Mouse (Mus musculus) neural tube, embryonic 12.5 days (tissue): ENCODE measurements at regions not wholly inside any gene's neighbourhood (a gene's known extent, or its start where the extent isn't known, plus 50 kb on each side); places are given as distances from the start of the nearest gene placed in this dataset.

Source experiments
- ATAC-seq: fragments of 200-750 bp; cut with Nextera tagmentation; 2 replicates; pipeline ENCODE4 v1.8.0; 2017; ENCODE audit warnings: low read depth, mild to moderate bottlenecking, moderate TSS enrichment, moderate library complexity; ENCODE audit not compliant: low FRiP score
- H3K27ac ChIP-seq: fragments of 300-500 bp; sonication (generic); 2 replicates; pipeline ENCODE4 v1.5.1; 2016
- H3K27me3 ChIP-seq: fragments of 300-500 bp; sonication (generic); replicated peaks from 2 replicates; pipeline ENCODE4 v1.6.1; 2016; ENCODE audit warnings: mild to moderate bottlenecking
- H3K36me3 ChIP-seq: fragments of 300-500 bp; sonication (generic); 2 replicates; pipeline ENCODE4 v1.6.1; 2016; ENCODE audit warnings: mild to moderate bottlenecking
- H3K4me1 ChIP-seq: fragments of 300-500 bp; sonication (generic); 2 replicates; pipeline ENCODE4 v1.6.1; 2016
- H3K4me2 ChIP-seq: fragments of 300-500 bp; sonication (generic); replicated peaks from 2 replicates; pipeline ENCODE4 v1.6.1; 2016; ENCODE audit warnings: mild to moderate bottlenecking
- H3K4me3 ChIP-seq: fragments of 300-500 bp; sonication (generic); 2 replicates; pipeline ENCODE4 v1.5.1; 2016
- H3K9ac ChIP-seq: fragments of 300-500 bp; sonication (generic); 2 replicates; pipeline ENCODE4 v1.6.1; 2016; ENCODE audit warnings: mild to moderate bottlenecking
- H3K9me3 ChIP-seq: fragments of 300-500 bp; sonication (generic); 2 replicates; pipeline ENCODE4 v1.6.1; 2016; ENCODE audit warnings: mild to moderate bottlenecking
- WGBS: fragments of 180-500 bp; shearing (Covaris S2); methylation state at CpG from one replicate; pipeline ENCODE4 v1.1.7; 2016; 5-methylcytosine and 5-hydroxymethylcytosine counted together

DNA sequence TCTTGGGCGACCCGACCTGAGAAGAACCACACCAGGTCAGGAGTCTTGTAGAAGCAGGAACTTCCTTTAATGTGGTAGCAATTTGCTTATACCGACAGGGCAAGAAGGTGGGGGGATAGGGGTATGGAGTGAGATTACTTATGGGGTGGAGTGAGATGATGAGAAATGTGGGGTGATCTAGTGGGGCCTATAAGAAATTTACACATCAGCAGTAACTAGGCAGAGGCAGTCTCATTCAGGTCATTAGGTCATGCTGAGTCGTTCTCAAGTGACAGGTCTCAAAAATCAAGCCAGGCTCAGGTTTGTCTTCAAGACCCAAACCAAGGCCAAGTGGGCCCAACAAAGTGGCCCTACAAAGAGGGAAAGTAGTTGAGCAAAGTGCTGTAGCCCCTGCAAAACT lies 889.1 kb downstream of the 5730522E02Rik start:
- Histone ChIP-seq H3K36me3 (no peaks in the 10 kb centered on the region), H3K9me3 (no peaks in the 10 kb centered on the region), H3K4me2 (no peak overlapping the region), H3K4me3 (no peak overlapping the region), H3K27ac (no peak overlapping the region), H3K27me3 (no peaks in the 10 kb centered on the region), H3K4me1 (no peaks in the 10 kb centered on the region), H3K9ac (no peak overlapping the region)
- WGBS, result 94% methylated on average over 4 of the region's 4 CpGs
- ATAC-seq, result no peak

DNA sequence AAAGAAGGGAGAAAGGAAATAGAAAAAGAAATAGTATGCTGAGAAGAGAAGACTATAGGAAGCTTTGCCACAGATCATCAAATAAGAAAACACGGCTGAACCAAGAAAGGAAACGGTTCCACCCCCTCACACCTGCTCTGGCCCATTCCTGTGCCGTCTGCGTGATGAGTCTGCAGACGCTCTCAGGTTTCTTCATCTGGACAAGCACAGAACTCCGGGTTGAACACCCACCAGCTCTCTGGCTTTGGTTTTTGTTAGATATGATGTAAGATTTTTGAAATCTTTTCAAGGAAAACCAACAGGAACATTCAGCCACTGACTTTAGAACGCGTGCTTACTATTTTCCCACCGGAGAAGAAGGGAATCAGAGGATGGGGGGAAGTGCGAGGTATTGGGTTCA lies 895.9 kb downstream of the 5730522E02Rik start:
- H3K27ac ChIP-seq, result no peak overlapping the region
- H3K4me3 ChIP-seq, result no peak overlapping the region
- no peaks in the 10 kb centered on the region for H3K36me3 ChIP-seq
- peaks cover 12% of the 10 kb centered on the region for H3K4me1 ChIP-seq
- H3K4me2 ChIP-seq, result no peak overlapping the region
- no peaks in the 10 kb centered on the region for H3K9me3 ChIP-seq
- no peaks in the 10 kb centered on the region for H3K27me3 ChIP-seq
- H3K9ac ChIP-seq, result no peak overlapping the region
- WGBS, result 71% methylated on average over 10 of the region's 10 CpGs
- no peak for ATAC-seq

DNA sequence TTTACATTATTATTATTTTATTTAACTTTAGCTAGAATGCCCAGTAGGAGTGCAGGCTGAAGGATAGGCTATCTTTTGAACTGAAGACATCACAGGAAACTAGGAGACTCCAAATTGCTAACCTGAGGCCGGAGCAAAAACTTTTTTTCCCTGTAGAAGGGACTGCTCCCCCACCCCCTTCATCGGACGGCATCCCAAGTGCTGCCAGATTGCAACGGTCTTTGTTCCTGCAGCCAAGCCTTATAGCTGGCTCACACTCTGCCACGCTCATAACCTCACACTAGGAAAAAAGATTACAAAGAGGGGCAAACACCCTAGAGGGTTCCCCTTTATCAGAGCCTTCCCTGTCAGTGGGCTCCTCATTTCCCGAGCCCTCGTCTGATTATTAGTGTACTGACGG lies 896.7 kb downstream of the 5730522E02Rik start:
- H3K4me2 ChIP-seq, result peak overlapping the region; percentile 38; the same call in 1 of the 2 replicates
- no peaks in the 10 kb centered on the region for H3K36me3 ChIP-seq
- no peak overlapping the region for H3K9ac ChIP-seq
- no peaks in the 10 kb centered on the region for H3K9me3 ChIP-seq
- no peaks in the 10 kb centered on the region for H3K27me3 ChIP-seq
- 7% methylated on average over 8 of the region's 8 CpGs for WGBS
- ATAC-seq, result peak; percentile 68; the same call in 1 of the 2 replicates
- H3K27ac ChIP-seq, result no peak overlapping the region
- H3K4me1 ChIP-seq, result peaks cover 12% of the 10 kb centered on the region
- H3K4me3 ChIP-seq, result no peak overlapping the region

DNA sequence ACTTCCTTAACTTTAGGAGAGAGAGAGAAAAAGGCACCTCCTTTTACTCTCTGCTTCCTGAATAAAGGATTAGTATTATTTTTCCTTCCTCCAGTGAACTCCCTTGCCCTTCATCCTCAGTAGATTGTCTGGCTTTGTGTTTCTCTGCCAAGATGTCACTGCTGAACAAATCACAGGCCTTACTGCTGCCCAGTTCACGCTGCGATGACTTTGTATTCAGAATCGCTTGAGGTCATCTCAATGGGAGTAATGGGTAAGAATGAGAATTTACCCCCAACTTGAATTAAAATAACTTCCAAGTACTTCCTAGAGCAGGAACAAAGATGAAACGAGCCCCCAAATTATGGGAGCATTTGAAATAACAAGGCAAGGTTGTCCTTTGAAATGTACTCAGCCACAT lies 897.3 kb downstream of the 5730522E02Rik start:
- Histone ChIP-seq H3K4me3 (no peak overlapping the region), H3K9ac (no peak overlapping the region), H3K36me3 (no peaks in the 10 kb centered on the region), H3K4me2 (no peak overlapping the region), H3K4me1 (peaks cover 12% of the 10 kb centered on the region), H3K9me3 (no peaks in the 10 kb centered on the region), H3K27ac (no peak overlapping the region), H3K27me3 (no peaks in the 10 kb centered on the region)
- 0 out of 2 replicates have a peak, but pooled peaks have one; percentile 15 for ATAC-seq
- 24% methylated on average over 4 of the region's 4 CpGs for WGBS

DNA sequence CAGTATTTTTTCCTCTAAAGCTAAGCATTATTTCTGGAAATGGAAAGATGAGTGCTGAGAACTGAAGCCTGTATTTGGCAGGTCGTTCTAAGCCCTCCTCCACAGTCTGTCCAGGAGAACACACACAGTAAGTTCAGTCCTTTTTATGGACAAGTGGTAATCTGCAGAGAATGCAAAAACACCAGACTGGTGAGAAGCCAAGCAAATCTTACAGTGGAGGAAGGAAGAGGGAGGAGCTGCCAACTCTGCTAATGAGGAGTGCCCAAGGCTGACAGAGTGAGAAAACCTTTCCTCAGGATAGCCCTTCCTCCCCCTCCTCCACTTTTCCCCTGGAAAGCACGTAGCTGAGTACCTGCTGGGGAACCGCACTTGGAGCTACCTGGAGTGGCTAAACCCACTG lies 899.8 kb downstream of the 5730522E02Rik start:
- no peaks in the 10 kb centered on the region for H3K36me3 ChIP-seq
- no peak overlapping the region for H3K27ac ChIP-seq
- H3K4me3 ChIP-seq, result no peak overlapping the region
- H3K4me1 ChIP-seq, result peaks cover 12% of the 10 kb centered on the region
- WGBS, result 64% methylated on average over 3 of the region's 3 CpGs
- ATAC-seq, result no peak
- no peaks in the 10 kb centered on the region for H3K9me3 ChIP-seq
- no peak overlapping the region for H3K9ac ChIP-seq
- no peak overlapping the region for H3K4me2 ChIP-seq
- H3K27me3 ChIP-seq, result no peaks in the 10 kb centered on the region

DNA sequence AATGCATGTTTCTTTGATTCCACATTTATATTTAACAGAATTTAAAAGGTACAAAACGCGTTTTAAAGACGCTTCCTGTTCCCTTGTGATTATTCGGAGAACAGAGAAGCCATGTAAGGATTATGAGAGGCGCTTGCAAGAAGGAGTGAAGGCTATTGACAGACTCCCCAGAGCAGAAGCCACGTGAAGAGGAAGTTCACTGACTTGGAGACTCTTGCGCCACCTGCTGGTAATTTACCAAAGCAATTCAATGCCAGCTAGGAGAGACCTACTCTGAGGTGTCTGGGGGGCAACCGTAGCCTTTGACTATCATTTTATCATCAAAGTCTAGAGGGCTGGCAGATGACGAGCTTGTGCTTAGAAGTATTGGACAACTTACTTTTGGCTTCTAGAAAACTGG lies 909.4 kb downstream of the 5730522E02Rik start:
- Histone ChIP-seq H3K4me2 (no peak overlapping the region), H3K4me1 (no peaks in the 10 kb centered on the region), H3K36me3 (no peaks in the 10 kb centered on the region), H3K27me3 (no peaks in the 10 kb centered on the region), H3K9ac (no peak overlapping the region), H3K4me3 (no peak overlapping the region), H3K9me3 (no peaks in the 10 kb centered on the region), H3K27ac (no peak overlapping the region)
- ATAC-seq, result peak; percentile 58; the same call in 1 of the 2 replicates
- 32% methylated on average over 9 of the region's 9 CpGs for WGBS

DNA sequence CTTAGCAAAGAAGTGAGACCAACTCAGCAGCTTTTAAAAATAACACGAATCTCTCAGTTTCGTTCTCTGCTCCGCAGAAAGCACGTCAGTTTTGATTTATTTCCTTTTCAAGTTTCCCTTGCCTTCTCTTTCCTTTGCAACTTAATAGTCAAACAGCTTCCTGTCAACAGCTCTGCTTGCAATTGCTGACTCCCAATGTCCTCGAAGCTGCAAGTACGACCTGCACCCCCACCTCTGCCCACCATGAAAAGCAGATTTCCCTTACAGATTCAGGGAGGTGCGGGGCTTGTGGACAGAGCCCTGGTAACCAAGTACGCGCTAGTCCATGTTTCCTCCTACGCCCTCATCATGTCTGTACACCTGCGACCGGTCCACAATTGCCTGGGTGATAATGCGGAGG lies 922.2 kb downstream of the 5730522E02Rik start:
- no peak overlapping the region for H3K4me3 ChIP-seq
- no peaks in the 10 kb centered on the region for H3K27me3 ChIP-seq
- no peaks in the 10 kb centered on the region for H3K4me1 ChIP-seq
- 68% methylated on average over 13 of the region's 13 CpGs for WGBS
- H3K9ac ChIP-seq, result no peak overlapping the region
- H3K36me3 ChIP-seq, result no peaks in the 10 kb centered on the region
- no peak overlapping the region for H3K27ac ChIP-seq
- H3K4me2 ChIP-seq, result no peak overlapping the region
- no peak for ATAC-seq
- H3K9me3 ChIP-seq, result no peaks in the 10 kb centered on the region

DNA sequence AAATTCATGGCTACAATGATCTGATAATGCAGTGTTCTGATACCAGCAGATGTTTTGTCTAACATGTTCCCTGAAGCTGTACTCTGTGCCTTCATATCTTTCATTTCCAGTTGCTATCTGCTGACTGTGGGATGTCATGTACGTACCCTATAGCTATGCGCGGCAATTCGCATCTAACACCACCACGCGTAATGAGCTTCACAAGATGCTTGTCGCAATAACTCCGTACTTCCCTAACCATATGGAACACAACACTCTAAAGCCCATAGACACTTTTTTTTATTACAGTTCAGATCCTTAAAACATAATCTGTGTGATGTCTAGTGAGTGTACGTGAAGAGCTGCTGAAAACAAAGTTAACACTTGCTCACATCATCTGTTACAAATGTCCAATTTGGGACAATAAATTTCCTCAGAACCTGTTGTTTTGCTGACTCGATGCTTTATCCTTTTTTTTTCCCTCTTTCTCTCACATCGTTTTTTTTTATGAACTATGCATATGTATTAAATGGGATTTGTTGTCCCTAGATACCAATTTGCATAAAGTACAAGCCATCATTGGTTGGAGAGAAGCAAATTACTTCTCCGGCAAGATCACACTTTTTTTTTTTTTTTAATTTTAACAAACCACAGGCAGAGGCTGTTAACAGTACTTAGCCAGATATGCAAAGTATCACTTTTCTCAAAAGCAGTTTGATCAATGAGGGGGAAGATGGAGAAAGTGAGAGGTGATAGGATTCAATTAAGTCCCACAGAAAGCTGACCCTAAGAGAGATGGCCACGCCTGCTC lies 922.9 kb downstream of the 5730522E02Rik start:
- Histone ChIP-seq H3K4me3 (no peak overlapping the region), H3K27me3 (no peaks in the 10 kb centered on the region), H3K9ac (no peak overlapping the region), H3K27ac (no peak overlapping the region), H3K4me2 (no peak overlapping the region), H3K4me1 (no peaks in the 10 kb centered on the region), H3K9me3 (no peaks in the 10 kb centered on the region), H3K36me3 (no peaks in the 10 kb centered on the region)
- 84% methylated on average over 13 of the region's 13 CpGs for WGBS
- no peak for ATAC-seq

DNA sequence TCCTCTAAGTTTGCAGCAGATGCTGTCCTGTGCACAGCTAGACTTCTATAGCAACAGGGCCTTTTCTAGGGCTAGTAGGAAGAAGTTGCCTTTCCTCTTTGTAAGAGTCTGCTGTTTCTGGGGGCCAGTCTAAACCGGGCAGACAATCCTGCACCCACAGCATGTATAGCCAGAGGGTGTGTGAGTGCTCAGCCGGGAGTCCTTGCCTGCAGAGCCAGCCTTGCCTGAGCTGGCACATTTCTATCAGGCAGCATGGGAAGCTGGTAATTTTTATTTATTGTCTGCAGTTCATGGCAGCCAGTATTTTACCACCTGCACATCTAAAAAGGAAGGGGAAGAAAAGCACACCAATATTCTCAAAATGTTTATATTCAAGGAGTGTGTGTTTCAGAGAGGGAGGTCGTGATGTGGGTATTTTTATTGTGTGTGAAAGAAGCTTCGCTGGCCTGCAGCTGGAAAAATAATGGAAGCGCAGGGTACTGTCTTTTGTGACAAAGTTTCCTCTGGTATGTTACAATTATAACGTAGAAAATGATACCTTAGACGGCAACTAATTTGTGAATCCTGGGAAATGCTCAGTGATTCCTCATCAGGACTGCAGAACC lies 940.5 kb downstream of the 5730522E02Rik start:
- Histone ChIP-seq H3K27ac (no peak overlapping the region), H3K4me2 (no peak overlapping the region), H3K9ac (no peak overlapping the region), H3K36me3 (no peaks in the 10 kb centered on the region), H3K4me1 (peaks cover 9% of the 10 kb centered on the region; the same call in 1 of the 2 replicates), H3K4me3 (no peak overlapping the region), H3K27me3 (no peaks in the 10 kb centered on the region), H3K9me3 (no peaks in the 10 kb centered on the region)
- WGBS, result 12% methylated on average over 7 of the region's 7 CpGs
- no peak for ATAC-seq

DNA sequence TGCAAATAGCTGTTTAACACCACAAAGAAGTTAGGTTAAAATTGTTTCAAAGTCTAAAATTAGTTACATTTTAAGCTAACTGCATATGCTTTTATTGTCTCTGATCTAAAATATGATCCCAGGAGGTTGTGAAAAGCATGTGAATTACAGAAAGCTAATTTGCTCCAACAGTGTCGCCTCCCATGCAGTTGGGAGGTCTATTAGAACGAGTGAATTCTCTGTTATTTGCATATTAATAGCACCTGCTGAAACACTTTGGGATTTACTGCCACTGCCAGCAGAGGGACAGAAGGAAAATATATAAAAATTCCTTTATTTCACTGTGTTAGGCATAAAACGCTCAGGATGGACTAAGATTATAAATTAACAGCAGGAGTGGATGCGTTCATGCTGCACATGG lies 947.7 kb downstream of the 5730522E02Rik start:
- Histone ChIP-seq H3K9ac (no peak overlapping the region), H3K27me3 (no peaks in the 10 kb centered on the region), H3K4me1 (no peaks in the 10 kb centered on the region), H3K36me3 (no peaks in the 10 kb centered on the region), H3K4me3 (no peak overlapping the region), H3K4me2 (no peak overlapping the region), H3K27ac (no peak overlapping the region), H3K9me3 (no peaks in the 10 kb centered on the region)
- 10% methylated on average over 4 of the region's 4 CpGs for WGBS
- ATAC-seq, result no peak

DNA sequence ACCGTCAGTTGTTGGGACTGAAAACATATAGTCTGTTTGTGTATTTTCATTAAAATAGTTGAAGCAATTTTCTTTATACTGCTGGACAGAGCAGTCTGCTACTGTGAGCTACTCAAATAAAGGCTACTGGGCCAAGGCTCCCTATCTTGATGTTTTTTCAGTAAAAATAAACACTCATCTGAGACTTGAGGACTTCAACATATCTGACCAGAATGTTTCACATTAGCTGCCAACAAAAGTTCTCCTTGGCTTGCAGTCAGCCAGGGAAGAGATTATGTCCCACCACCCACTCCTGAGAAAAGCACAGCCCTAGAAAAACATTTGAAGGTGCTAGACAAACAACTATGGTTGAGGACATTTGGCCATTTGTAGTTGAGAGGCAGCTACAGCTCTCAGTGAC lies 950.9 kb downstream of the 5730522E02Rik start:
- no peak overlapping the region for H3K27ac ChIP-seq
- H3K9me3 ChIP-seq, result no peaks in the 10 kb centered on the region
- no peak overlapping the region for H3K4me2 ChIP-seq
- no peaks in the 10 kb centered on the region for H3K36me3 ChIP-seq
- no peak overlapping the region for H3K9ac ChIP-seq
- 86% methylated on average over 1 of the region's 1 CpGs for WGBS
- no peak overlapping the region for H3K4me3 ChIP-seq
- no peaks in the 10 kb centered on the region for H3K4me1 ChIP-seq
- no peaks in the 10 kb centered on the region for H3K27me3 ChIP-seq
- no peak for ATAC-seq

DNA sequence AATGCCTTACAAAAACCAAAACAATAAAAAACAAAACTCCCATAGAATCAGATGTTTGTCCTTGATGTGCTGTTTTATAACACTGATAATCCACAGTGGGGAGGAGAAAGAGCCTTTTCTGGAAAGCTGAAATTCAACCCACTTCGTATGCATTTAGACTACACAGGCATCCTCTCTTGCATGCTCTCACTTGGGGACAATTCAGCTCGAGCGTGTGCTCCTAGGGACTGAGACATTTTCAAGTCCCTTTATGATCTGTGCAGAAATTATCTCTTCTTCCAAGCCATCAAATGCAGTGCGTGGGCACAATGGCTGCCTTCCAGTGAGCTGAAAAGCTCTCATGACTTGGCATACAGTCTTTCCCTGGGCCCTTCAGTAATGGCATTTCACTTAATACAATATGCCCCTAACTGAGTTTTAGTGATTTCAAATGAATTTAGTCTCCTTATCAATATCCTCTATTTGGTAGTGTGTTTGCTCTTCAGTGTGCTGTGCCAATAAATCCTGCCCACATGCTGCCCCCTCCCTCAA lies 977.1 kb downstream of the 5730522E02Rik start:
- 69% methylated on average over 4 of the region's 4 CpGs for WGBS
- H3K9ac ChIP-seq, result no peak overlapping the region
- H3K27me3 ChIP-seq, result no peaks in the 10 kb centered on the region
- no peak for ATAC-seq
- H3K4me3 ChIP-seq, result no peak overlapping the region
- no peaks in the 10 kb centered on the region for H3K9me3 ChIP-seq
- no peak overlapping the region for H3K27ac ChIP-seq
- no peaks in the 10 kb centered on the region for H3K4me1 ChIP-seq
- no peaks in the 10 kb centered on the region for H3K36me3 ChIP-seq
- no peak overlapping the region for H3K4me2 ChIP-seq
